Mouse (Mus musculus) E14TG2a.4 (cell line): ENCODE data around the gene Rtkn2.

Experiments
- CTCF ChIP-seq: conservative IDR thresholded peaks from 2 replicates; pipeline ENCODE4 v1.5.1; 2014; ENCODE audit warnings: low read length
- NANOG ChIP-seq: IDR thresholded peaks from 2 replicates; pipeline ENCODE4 v1.6.1; 2014; ENCODE audit warnings: borderline replicate concordance, low read length, mixed read lengths

DNA sequence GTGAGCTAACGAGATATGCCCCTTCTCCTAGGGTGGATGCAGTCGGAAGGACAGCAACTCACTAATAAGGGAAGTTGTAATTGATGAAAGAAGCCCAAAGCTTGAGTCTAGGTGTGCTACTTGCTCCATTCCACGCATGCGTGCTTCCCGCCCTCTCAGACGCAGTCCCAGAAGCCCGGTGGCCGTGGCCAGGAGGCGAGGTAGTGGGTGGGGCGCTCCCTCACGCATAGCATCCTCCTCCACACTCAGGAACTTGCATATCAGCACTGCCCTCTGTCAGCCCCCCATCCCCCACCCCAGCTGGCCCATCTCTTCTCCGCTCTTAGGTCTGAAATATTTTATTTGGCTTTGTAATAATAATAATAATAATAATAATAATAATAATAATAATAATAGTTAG, 16.0 kb downstream of the Rtkn2 start:
- TF ChIP-seq CTCF (no peak), NANOG (no peak)
